Mouse (Mus musculus) adrenal gland, adult 8-10 months (tissue): ENCODE data around the gene Dlgap4. TPM values are rescaled to one million over a fixed set of nuclear protein-coding genes. Genes with fewer than 3 reads are reported as not detected.

Source experiments
- DNase-seq: peaks from one replicate; pipeline ENCODE4 v3.0.0; 2022
- total RNA-seq, 4 experiments: library from RNA; stranded (reverse); gene quantifications; 2 replicates each; pipeline ENCODE4 v1.2.4; 2022

Dlgap4 gene
- total RNA-seq, 4 experiments from 2014 or later, result 43.0 to 72.3 (median 58.4) TPM

DNA sequence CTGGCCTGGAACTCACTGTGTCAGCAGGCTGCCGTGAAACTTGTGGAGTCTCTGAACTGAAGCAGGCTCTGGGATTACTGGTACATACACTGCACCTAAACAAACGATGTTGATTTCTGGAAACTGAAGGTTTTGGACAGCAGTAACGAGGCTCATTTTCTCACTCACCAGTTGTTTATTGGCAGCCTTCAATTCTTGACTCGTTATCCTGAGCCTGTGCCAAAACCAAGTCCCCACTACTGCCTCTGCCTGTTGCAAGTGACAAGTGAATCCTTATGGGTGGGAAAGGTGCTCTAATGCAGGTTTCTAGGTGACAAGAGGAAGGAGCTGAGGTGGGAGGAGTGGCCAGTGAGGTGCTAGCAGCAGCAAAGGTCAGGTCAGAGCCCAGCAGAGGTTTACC lies 128.5 kb downstream of the Dlgap4 start:
- DNase-seq, result no peak

DNA sequence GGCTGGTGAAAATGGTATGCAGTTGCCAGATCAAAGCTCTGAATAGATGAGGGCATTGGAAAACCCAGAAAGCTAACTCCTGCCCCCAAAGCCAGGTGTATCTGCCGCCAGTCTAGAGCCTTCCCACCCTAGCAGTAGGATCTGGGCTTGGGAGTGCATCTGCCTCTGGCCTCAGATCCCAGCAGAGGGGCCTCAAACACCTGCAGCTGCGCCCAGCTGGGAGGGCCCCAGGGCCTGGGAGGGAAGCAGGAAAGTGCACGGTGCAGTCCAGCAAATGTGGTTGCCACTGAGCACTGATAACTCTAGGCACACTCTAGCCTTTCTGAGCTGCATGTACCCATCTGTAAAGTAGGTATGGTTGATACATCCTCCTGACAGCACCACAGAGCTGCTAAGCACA lies 129.7 kb downstream of the Dlgap4 start:
- no peak for DNase-seq

DNA sequence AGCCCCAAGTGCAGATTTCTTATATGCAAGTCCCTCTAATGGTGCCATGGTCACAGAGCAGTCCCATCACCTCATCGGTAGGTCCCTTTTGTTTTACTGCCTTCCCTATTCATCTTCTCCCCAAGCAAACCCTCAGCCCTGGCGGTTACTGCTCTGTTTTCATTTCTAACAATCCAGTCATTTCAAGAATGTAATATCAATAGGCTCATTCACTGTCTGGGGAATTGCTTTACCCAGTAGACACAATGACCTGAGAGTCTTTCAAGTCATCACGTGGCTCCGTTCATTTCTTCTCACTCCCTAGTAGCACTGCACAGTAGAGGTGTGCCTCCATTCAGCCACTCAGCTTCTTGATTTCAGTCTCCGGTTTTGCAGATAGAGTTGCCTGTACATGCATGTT lies 130.9 kb downstream of the Dlgap4 start:
- no peak for DNase-seq

DNA sequence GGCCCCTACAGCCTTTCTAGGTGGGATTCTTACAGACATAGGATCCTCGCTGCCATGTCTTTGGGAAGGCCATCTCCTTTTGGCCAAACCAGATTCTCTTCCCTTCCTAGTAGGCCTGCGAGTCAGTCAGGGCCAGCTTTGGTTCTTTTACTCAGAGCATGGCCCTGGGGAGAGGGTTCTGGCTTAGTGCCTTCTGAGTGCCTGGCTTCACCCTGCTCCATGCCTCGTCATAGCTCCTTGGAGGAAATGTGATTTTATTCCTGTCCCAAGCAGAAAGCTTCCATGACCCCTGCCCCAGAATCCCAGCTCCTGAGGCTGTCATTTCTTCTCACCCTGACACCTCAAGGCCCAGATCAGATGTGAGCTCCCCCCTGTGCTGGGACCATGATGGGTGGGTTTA lies 133.8 kb downstream of the Dlgap4 start:
- DNase-seq, result no peak

DNA sequence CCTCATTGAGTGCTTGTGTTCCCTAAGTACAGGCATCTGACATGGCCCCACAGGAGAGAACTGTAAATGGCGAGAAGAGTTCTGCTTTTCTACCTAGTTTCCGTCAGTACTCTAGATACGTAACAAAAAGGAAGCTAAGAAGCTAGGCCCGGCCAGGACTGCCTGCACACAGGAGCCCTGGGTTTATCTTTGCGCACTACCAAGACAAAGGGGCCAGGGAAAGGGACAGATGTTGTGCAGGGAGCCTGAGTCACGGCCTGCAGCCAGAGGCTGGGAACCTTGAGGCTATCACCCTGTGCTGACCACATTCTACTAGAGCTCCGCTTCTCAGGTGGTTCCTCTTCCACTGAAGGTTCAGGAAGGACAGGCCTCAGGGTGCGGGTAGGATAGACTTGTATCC lies 136.2 kb downstream of the Dlgap4 start:
- DNase-seq, result no peak

DNA sequence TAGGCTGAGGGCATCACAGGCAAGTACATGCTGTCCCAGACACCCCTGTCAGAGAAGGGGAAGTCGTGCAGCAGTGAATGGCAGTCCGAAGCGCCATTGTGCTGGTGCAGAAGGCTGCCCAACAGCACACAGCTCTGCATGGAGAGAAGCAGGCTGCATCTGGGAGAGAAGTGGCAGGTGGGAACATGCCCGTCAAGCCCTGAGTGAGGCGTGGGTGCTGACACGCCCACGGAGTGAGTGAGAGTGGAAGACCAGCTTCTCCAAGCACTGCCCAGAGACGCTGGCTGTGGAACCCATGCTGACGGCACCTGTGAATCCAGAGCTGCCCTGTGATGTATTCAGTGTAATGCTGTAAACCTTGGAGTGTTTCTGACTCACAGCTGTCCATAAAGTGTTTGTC lies 143.4 kb downstream of the Dlgap4 start:
- no peak for DNase-seq

DNA sequence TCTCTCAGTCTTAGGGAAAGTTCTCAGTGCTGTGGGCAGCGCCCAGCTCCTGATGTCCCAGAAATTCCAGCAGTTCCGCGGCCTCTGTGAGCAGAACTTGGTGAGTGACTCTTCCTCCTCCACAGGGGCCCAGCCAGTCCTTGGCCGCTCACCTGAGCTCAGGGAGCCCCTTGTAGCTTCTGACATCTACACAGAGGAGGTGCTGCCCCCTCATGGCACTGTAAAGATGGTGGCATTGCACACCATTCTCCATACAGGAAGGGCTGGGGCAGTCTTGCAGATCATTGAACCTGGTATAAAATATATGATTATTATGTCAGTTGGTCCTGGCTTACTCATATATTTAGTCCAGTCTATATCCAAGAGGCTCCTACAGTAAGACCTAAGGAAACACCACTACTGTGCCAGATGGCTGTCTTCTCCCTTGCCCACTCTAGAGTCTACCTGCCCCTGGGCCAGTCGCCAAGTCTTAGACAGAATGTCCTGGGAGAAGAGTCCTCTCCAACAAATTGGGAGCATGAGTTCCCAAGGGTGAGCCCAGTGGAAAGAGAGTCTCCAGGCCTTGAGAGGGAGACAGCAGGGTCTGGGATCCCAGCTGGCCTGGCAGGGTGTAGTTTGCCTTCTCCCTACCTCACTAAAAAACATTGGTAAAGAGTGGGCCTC lies 147.5 kb downstream of the Dlgap4 start:
- DNase-seq, result no peak

DNA sequence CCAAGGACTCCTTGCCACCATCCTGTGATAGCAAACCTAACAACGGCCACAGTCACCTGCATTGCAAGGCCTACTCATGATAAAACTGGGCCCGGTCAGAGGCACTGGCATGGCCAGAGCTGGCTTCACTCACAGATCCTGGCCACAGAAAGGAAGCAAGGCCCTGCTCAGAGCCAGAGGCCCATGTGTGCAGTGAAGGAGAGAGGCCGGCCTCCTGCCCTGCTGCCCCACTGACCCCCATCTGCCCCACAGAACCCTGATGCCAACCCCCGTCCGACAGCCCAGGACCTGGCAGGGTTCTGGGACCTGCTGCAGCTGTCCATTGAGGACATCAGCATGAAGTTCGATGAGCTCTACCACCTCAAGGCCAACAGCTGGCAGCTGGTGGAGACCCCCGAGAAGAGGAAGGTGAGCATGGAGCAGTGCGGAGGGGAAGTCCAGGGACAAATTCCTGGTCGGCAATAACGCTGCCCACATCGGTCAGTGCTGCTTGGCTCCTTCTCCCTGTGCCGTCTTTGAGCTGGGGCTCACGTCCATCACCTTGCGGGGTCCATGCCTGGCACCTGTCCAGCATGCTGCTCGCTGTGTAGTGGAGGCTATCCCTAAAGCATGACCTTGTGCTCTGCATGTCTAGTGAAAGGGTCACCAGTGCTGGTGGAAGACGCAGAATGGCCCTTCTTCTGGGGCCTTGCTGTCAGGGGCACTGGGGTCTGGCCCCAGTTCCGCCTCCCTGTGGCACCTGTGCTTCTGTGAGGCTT lies 148.2 kb downstream of the Dlgap4 start:
- no peak for DNase-seq

DNA sequence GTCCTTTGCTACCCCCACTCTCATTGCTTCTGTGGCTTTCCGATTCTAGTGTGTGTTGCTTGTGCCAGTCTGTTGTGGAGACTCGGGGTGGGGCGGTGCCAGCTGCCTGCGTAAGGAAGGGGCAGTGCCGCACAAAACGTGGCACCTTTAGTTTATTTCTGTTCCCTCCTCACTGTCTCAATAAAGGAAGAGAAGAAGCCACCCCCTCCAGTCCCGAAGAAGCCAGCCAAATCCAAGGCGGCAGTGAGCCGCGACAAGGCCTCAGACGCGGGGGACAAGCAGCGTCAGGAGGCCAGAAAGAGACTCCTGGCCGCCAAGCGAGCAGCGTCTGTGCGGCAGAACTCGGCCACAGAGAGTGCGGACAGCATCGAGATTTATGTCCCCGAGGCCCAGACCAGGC lies 149.0 kb downstream of the Dlgap4 start:
- DNase-seq, result no peak

DNA sequence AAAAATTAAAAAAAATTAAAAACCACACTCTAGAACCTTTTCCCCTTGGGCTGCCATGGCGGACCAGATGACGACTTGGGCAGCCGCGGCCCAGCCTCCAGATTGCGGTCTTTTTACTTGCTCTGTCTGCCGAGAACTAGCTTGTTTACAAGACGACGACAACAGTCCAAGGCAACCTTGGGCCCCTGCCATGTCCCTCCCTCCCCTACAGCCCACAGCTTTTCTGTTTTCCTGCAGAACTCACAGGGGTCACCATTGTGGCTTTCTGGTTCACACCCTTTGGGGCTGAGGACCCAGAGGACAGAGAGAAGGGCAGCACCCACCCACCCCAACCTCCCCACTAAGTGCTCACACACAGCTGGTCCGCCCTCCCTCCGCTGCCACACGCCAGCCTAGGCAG lies 149.6 kb downstream of the Dlgap4 start:
- peak; percentile 74 for DNase-seq

DNA sequence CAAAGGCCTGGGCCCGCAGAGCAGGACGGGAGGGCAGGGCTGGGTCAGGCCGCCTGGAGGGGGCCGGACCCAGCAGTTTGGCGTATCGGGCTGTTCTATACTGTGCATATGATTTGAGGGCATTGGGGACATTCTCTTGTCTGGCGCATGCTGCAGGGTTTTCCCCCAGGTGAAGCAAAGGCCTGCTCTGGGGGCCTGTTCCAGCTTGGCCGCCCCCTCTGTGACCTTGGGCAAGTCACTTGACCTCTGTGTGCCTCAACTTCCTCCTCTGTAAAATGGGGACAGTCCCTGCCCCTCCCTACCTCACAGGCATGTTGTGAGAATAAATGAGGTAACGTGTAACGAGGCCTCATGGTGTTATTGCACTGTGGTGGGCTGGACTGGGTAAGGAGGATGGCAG lies 150.5 kb downstream of the Dlgap4 start:
- no peak for DNase-seq

DNA sequence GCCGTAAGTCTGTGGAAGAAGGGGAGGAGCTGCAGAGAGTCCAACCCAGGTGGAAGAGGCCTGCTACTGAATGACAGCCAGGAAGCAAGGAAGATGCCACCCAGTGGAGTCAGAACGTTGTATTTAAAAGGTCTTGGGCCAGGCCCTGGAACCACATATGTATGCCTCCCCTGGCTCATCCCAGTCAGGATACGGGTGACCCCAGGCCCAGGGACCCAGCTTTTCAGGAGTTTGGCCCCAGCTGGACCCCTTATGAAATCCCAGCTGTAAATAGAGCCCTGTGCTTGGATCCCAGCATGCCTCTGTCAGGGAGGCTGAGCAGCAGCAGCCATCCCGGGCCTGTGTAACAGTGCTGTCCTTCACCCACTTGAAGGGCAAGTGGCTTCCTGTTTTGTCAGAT lies 151.2 kb downstream of the Dlgap4 start:
- no peak for DNase-seq

DNA sequence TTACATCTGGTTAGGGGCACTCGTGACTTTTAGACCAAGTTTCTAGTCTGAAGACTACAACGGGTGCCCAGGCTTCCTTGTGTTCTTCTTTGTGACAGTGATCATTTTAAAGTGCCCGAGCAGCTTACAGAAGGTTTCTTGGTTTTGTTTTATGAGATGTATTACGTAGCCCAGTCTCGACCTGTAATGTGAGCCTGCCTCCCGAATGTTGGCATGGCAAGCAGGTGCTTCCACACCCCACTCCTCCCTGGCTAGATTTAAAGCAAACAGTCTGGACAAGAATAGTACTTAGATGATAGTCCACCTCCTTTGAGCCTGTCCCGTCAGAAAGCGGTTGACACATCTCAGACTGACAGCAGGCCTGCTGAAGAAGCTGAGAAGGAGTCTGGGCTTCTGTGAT lies 152.1 kb downstream of the Dlgap4 start:
- no peak for DNase-seq

DNA sequence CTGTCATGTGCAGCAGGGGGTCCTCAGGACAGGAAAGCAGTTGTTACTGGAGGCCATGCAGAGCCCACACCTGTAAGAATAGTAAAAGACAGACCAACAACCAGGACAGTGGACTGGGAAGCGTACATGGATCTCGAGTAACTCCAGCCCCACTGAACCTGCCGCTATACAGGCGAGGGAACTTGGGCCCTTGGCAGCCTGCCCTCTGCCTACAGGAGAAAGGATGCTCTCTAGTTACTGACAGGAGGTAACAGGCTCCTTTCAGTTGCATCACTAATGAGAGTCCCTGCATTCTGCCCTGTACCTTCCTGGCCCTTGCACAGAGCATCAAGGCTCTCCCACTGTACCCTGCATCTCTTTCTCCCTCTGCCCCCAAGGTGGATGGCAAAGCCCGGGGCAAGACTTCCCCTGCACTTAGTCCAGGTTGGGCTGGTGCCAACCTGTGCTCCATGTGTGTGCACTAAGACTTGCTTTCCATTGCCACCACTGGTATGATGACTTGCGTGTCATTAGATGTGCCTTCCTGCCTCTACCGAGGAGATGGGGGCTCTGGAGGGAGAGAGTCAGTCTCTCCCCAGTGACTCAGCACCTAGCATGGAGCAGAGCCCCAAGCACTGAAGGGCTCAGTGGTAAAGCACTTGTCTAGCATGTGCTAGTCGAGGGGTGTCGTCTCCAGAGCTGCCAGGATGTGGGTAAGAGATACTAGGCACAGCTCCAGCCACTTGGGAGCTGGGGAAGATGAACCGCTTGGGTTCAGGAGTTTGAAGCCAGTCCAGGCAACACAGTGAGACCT lies 152.9 kb downstream of the Dlgap4 start:
- no peak for DNase-seq

DNA sequence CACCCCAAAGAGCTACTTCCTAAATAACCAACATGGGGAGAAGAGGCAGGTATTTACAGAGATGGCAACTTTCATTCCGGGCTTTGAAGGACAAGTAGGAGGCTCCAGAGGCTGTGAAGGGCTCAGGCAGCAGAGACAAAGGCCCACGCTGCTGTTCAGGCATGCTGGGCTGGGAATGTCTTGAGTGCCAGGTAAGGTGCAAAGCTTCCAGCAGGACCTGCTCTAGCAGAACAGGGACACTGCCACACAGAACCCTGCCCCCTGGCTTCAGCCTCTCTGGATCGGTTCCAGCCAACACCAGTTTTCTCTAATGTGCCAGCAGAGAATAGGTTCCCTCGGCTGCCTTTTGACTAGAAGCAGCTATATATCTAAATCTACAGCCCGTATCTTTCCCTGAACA lies 153.6 kb downstream of the Dlgap4 start:
- DNase-seq, result no peak

DNA sequence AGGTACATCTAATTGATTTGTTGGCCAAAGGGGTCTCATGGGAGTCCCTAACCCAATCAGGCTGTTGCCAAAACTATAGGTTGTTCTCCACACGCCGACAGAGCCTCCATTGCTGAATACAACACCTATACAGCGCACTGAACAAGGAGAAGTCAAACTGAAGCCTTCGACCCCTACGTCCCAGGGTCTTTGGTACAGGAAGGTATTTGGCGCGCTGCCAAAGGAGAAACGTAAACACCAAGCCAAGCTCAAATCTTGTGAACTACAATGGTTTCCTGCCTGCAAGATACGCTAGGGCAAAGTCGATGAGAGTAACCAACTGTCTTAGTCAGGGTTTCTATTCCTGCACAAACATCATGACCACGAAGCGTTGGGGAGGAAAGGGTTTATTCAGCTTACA lies 155.8 kb downstream of the Dlgap4 start:
- no peak for DNase-seq

DNA sequence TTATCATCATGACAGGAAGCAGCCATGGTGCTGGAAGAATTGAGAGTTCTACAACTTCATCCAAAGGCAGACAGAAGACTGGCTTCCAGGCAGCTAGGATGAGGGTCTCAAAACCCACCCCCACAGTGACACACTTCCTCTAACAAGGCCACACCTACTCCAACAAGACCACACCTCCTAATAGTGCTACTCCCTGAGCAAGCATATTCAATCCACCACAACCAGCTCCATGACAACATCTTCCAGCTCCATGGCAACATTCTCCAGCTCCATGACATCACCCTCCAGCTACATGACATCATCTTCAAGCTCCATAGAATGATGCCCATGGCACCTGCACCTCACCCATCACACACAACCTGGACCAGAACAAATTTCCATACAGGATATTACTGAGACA lies 160.0 kb downstream of the Dlgap4 start:
- no peak for DNase-seq

DNA sequence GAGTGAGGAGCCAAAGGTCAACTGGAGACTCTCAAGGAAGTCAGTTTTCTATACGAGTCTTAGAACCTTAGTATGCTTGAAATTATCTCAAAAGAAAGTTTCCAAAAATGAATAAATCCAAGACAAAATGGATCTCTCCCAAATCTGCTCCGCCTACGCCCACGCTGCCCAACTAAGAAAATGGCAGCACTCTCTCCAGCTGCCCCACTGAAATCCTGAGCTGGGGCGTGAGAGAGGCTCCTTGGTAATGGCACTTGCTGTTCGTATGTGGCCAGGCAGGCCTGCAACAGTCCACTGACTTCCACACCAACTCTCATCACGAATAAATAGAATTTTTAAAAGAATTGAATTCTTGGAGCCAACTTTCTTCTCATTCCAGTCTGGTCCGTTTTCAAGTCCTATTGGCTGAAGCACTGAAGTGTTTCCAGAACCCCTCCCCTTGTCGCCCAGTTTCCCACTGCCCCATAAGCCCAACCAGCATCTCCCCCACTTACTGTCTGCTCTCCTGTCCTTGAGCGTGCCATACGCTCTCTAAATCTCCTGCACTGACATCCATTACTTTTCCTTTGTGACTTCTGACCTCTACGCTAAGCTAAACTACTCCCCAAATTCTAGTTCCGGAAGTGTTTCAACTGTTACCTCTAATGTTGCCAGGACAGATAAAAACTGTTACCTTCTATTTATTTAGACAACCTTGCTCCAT lies 160.7 kb downstream of the Dlgap4 start:
- no peak for DNase-seq

DNA sequence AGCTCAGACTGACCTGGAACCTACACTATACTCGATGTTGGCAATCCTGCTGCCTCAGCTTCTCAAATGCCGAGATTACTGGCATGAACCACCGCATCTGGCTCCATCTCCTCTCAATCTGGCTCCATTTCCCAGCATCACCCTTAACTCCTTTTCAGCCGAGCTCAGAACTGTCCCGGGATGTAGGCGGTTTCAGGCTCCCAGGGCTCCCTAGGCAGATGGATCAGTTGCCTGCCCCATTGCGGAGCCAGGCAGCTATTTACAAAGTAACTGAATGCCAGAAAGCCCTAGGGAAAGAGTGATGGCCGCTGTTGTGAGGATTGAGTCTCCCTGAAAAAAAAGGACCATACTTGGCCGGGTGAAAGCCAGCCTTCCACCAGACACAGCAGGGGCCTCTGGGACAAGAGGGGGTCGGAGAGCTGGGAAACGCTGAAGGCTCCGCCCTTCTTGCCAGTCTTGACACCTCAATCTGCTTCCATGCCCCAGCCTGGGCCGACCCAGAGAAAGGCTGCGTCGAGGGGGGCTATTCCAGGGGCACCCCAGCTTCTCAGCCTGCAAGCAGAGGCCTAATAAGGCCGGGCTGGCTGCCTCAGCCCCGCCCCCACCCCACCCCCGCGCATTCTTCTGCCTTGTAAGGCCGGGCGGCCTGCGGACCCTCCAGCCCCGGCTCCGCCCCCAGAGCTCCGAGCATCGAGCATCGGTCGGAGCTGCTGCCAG lies 161.4 kb downstream of the Dlgap4 start, which contains the start of gene Myl9:
TSS of gene Myl9 (plus strand) at position 683 of the 717 bp plus-strand sequence.
- no peak for DNase-seq

DNA sequence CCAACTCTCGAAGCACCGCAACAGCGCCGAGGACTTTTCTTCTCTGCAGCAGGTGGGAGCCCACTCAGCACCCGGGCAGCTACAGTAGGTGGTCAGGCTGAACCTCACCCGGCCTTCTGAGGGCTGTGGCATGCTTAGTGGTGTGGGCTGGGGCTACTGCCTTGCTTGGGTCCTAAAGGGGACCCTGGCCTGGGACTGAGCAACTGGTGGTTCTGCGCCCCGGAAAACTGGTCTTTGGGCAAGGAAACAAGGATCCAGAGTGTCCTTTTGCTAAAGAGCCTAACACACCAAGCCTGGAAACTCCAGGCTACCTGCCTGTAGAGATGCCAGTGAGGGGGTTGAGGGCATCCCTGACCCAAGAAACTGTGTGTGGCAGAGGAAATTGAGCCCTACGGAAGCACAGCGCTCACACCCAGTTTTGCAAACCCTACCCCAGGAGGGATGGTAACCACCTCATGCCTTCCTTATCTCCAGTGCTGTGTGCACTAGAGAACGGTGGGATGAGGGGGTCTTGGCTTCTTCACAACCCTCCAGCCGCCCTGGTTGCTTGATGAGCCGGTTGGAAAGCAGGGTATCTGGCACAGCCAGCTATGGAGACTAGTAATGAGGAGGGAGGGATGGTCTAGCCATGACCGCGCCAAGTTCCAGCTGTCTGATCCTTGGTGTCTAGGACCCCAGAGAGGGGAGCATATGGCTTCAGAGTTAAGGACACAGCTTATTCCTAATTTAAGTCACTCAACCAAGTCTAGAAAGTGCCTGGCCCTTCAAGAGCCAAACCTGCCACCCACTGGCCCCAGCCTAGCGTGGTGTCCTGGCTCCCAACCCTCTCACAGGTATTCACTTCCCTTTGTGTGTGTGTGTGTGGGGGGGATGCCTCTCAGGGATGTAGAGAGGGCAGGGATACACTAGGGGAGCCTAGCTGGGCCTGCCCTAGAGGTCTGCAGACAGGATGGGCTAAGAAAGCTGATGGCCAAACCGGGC lies 162.2 kb downstream of the Dlgap4 start:
- no peak for DNase-seq

DNA sequence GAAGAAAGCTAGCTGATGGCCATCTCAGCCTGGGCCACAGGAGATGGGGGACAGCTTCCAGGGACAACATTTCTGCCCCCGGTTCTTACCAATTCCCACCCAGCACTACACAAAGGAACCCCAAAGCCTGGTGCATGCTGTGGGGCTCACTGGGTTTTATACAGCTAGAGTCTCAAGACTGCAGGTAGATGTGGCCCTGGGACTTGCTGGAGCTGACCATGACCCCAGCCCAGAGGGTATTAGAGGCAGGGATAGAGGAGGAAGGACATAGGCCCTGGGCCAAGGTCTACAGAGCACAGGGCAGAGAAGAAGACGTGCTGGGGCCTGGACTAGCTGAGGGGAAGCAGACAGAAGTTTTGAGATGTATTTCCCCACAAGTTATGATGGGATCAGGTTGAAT lies 163.4 kb downstream of the Dlgap4 start:
- no peak for DNase-seq
